7 mouse cellular contexts compared by ENCODE assay signal in the genomic region with DNA sequence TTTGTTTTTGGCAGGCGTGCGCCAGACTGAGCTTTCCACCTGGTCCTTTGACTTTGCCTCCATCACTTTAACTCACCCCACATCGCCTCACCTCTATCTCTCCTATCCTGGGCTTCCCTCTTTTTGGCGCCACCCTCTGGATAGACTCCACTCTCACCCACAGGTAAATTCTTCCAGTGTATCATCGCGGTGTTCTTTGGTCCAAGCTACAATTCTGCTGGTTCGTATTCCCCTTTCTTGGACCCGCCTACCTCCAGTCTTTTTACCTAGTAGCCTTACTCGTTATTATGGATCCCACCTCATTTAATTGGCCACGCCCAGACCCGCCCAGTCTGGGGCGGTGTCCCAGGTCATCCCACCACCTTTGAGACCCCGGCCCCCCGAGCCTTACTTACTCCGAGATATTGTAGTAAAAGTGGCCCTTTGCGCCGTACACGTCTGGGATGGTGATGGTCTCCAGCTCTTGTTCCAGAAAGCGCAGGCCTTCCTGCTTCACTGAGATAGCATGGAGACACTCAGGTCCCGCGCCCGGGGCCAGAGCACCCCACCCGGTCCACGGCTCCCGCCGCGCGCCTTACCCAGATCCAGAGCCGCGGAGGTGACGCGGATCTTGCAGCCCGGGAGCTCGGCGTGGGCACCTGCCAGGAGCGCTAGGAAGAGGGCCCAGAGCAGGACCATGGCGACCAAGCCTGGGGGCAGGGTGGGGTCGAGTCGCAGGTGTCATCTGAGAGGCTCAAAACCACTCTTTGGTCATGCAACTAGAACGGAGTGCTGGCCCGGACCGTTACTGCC. TPM values are rescaled to one million over a fixed set of nuclear protein-coding genes. Genes with fewer than 3 reads are reported as not detected.
DNase-seq lines count a peak whose midpoint lies in the region; ATAC-seq and TF ChIP-seq lines count a peak whose summit lies in the region.

No protein-coding gene starts in this region.

- TF ChIP-seq POLR2A in liver, adult 2 months (IDR thresholded peaks at IDR 0.05; ENCODE audit: extremely low read depth, insufficient read depth, low read length): no peak

- 2% methylated on average over 42 of the region's 42 CpGs for WGBS in liver, adult 2 months
- under 1% methylated on average over 42 of the region's 42 CpGs for WGBS in lung, embryonic 16.5 days
- 3% methylated on average over 42 of the region's 42 CpGs for WGBS in stomach, embryonic 16.5 days

- H3K9me3 ChIP-seq in lung, embryonic 16.5 days (ENCODE audit: control insufficient read depth, low read length): no peaks in the 10 kb centered on the region
- no peaks in the 10 kb centered on the region for H3K9me3 ChIP-seq in stomach, embryonic 16.5 days (replicated peaks; ENCODE audit: control insufficient read depth, low read length)

- H3K36me3 ChIP-seq in liver, adult 2 months (ENCODE audit: control insufficient read depth, insufficient read depth, low read length): no peaks in the 10 kb centered on the region; the same call in 1 of the 2 replicates
- peaks cover 4% of the 10 kb centered on the region; the same call in 1 of the 2 replicates for H3K36me3 ChIP-seq in lung, embryonic 16.5 days (ENCODE audit: control insufficient read depth, insufficient read depth, low read length)
- no peaks in the 10 kb centered on the region; the same call in 1 of the 2 replicates for H3K36me3 ChIP-seq in stomach, embryonic 16.5 days (ENCODE audit: control insufficient read depth, insufficient read depth, low read length)

- intact Hi-C loops in heart, postnatal 14 days (cut with DNase I): loop anchor here (2.0 kb wide), 1 partner anchor 22 kb away; no protein-coding TSS in a partner anchor
- intact Hi-C loops in left cerebral cortex, postnatal 14 days (cut with DNase I): no loop called here

- peak overlapping the region; percentile 58 for H3K27ac ChIP-seq in liver, adult 2 months (replicated peaks; ENCODE audit: insufficient read depth, low read depth, low read length)
- H3K27ac ChIP-seq in lung, embryonic 16.5 days (ENCODE audit: low read length): peak overlapping the region; percentile 28; the same call in 1 of the 2 replicates
- peak overlapping the region; percentile 43; the same call in 1 of the 2 replicates for H3K27ac ChIP-seq in stomach, embryonic 16.5 days (ENCODE audit: low read length)

- peak overlapping the region; percentile 72 for H3K4me2 ChIP-seq in lung, embryonic 16.5 days (ENCODE audit: low read depth, low read length)
- peak overlapping the region; percentile 86 for H3K4me2 ChIP-seq in stomach, embryonic 16.5 days (ENCODE audit: low read depth, low read length)

- TF ChIP-seq CTCF in liver, adult 2 months (IDR thresholded peaks at IDR 0.05; ENCODE audit: low read depth, low read length): no peak; the same call in 1 of the 2 replicates

- peak; percentile 8; the same call in 1 of the 2 replicates for ATAC-seq in lung, embryonic 16.5 days (ENCODE audit: low read depth)
- ATAC-seq in stomach, embryonic 16.5 days (ENCODE audit: insufficient read depth, low FRiP score): no peak

- no peaks in the 10 kb centered on the region for H3K27me3 ChIP-seq in liver, adult 2 months (ENCODE audit: control insufficient read depth, insufficient read depth, low read length)
- H3K27me3 ChIP-seq in lung, embryonic 16.5 days (ENCODE audit: control insufficient read depth, insufficient read depth, low read depth, low read length): no peaks in the 10 kb centered on the region
- H3K27me3 ChIP-seq in stomach, embryonic 16.5 days (ENCODE audit: control insufficient read depth, insufficient read depth, low read length): peaks cover 4% of the 10 kb centered on the region; the same call in 1 of the 2 replicates

- H3K4me1 ChIP-seq in liver, adult 2 months (ENCODE audit: control insufficient read depth, insufficient read depth, low read length): peaks cover 13% of the 10 kb centered on the region
- H3K4me1 ChIP-seq in lung, embryonic 16.5 days (replicated peaks; ENCODE audit: control insufficient read depth, insufficient read depth, low read length): peaks cover 39% of the 10 kb centered on the region
- peaks cover 20% of the 10 kb centered on the region for H3K4me1 ChIP-seq in stomach, embryonic 16.5 days (ENCODE audit: control insufficient read depth, insufficient read depth, low read length)

- peak overlapping the region; percentile 77 for H3K4me3 ChIP-seq in liver, adult 2 months (ENCODE audit: insufficient read depth, low read depth, low read length)
- H3K4me3 ChIP-seq in lung, embryonic 16.5 days (ENCODE audit: low read length): peak overlapping the region; percentile 64
- peak overlapping the region; percentile 53 for H3K4me3 ChIP-seq in stomach, embryonic 16.5 days (replicated peaks; ENCODE audit: low read length)

- no peaks in the 10 kb centered on the region for H3K79me2 ChIP-seq in liver, adult 2 months (ENCODE audit: control insufficient read depth, insufficient read depth, low read length)

- peak overlapping the region; percentile 76 for H3K9ac ChIP-seq in liver, adult 2 months (ENCODE audit: low read depth, low read length)
- H3K9ac ChIP-seq in lung, embryonic 16.5 days (ENCODE audit: low read length): peak overlapping the region; percentile 70
- peak overlapping the region; percentile 66 for H3K9ac ChIP-seq in stomach, embryonic 16.5 days (ENCODE audit: low read length)

- DNase-seq in liver, adult 2 months (ENCODE audit: extremely low read depth, low read depth, low spot score): peak; percentile 84
- DNase-seq in liver: no peak
- peak; percentile 37 to 61 for DNase-seq in cerebellum, postnatal 25 days
- DNase-seq in heart, postnatal 14 days: peak; percentile 40 to 41
- DNase-seq in left cerebral cortex, postnatal 14 days (ENCODE audit: low spot score in 2 of 2): no peak

RNA-seq across cellular contexts. Expression of a gene that starts 1.0 kb away (rescaled TPM):
- 21.7 and 22.1 TPM in 2 replicates for total RNA-seq in liver, adult 2 months (2014; rRNA removed)
- polyA plus RNA-seq in liver, adult 2 months (2012; rRNA removed): 49.7 and 92.8 TPM in 2 replicates
- total RNA-seq in heart, postnatal 14 days (2021): 10 to 100 TPM; 43.7 to 58.5 TPM
- 193 and 203 TPM in 2 replicates for polyA plus RNA-seq in lung, embryonic 16.5 days (2015; fragmentation: Nextera tagmentation; extraction: Ambion mirVana)
- 60.1 and 76.5 TPM in 2 replicates for polyA plus RNA-seq in stomach, embryonic 16.5 days (2015; fragmentation: Nextera tagmentation; extraction: Ambion mirVana)
- 10 to 100 TPM; 86.5 to 92.3 TPM for total RNA-seq in left cerebral cortex, postnatal 14 days (2021)

RNA-seq across cellular contexts. Expression of a gene that starts 22.6 kb away (rescaled TPM):
- total RNA-seq in liver, adult 2 months (2014; rRNA removed): 9.1 and 12.9 TPM in 2 replicates
- 20.2 and 21.3 TPM in 2 replicates for polyA plus RNA-seq in liver, adult 2 months (2012; rRNA removed)
- 10 to 100 TPM; 33.0 to 33.6 TPM for total RNA-seq in heart, postnatal 14 days (2021)
- polyA plus RNA-seq in lung, embryonic 16.5 days (2015; fragmentation: Nextera tagmentation; extraction: Ambion mirVana): 75.3 and 75.8 TPM in 2 replicates
- polyA plus RNA-seq in stomach, embryonic 16.5 days (2015; fragmentation: Nextera tagmentation; extraction: Ambion mirVana): 58.6 and 69.6 TPM in 2 replicates
- 10 to 100 TPM; 38.7 to 41.4 TPM for total RNA-seq in left cerebral cortex, postnatal 14 days (2021)

RNA-seq across cellular contexts. Expression of a gene that starts 23.2 kb away (rescaled TPM):
- 1.6 and 2.3 TPM in 2 replicates for total RNA-seq in liver, adult 2 months (2014; rRNA removed)
- 4.5 and 5.6 TPM in 2 replicates for polyA plus RNA-seq in liver, adult 2 months (2012; rRNA removed)
- total RNA-seq in heart, postnatal 14 days (2021): 10 to 100 TPM; 34.6 to 34.7 TPM
- polyA plus RNA-seq in lung, embryonic 16.5 days (2015; fragmentation: Nextera tagmentation; extraction: Ambion mirVana): 7.1 and 7.8 TPM in 2 replicates
- polyA plus RNA-seq in stomach, embryonic 16.5 days (2015; fragmentation: Nextera tagmentation; extraction: Ambion mirVana): 7.2 and 7.9 TPM in 2 replicates
- 1 to 10 TPM; 3.6 to 4.5 TPM for total RNA-seq in left cerebral cortex, postnatal 14 days (2021)

RNA-seq across cellular contexts. Expression of a gene that starts 23.8 kb away (rescaled TPM):
- total RNA-seq in liver, adult 2 months (2014; rRNA removed): 112 and 135 TPM in 2 replicates
- 164 and 279 TPM in 2 replicates for polyA plus RNA-seq in liver, adult 2 months (2012; rRNA removed)
- total RNA-seq in heart, postnatal 14 days (2021): 100 to 1,000 TPM in 1 of 2 experiments, 10 to 100 TPM in 1; 97.7 to 103 TPM
- polyA plus RNA-seq in lung, embryonic 16.5 days (2015; fragmentation: Nextera tagmentation; extraction: Ambion mirVana): 156 and 161 TPM in 2 replicates
- polyA plus RNA-seq in stomach, embryonic 16.5 days (2015; fragmentation: Nextera tagmentation; extraction: Ambion mirVana): 159 and 162 TPM in 2 replicates
- total RNA-seq in left cerebral cortex, postnatal 14 days (2021): 10 to 100 TPM; 88.4 to 91.6 TPM

RNA-seq across cellular contexts. Expression of a gene that starts 28.2 kb away (rescaled TPM):
- total RNA-seq in liver, adult 2 months (2014; rRNA removed): 0.18 TPM in 1 of 2 replicates, not detected in the other
- not detected in 2 replicates for polyA plus RNA-seq in liver, adult 2 months (2012; rRNA removed)
- 1 to 10 TPM in 1 of 2 experiments, under 1 TPM in 1; 0.86 to 1.0 TPM for total RNA-seq in heart, postnatal 14 days (2021)
- not detected in 2 replicates for polyA plus RNA-seq in lung, embryonic 16.5 days (2015; fragmentation: Nextera tagmentation; extraction: Ambion mirVana)
- polyA plus RNA-seq in stomach, embryonic 16.5 days (2015; fragmentation: Nextera tagmentation; extraction: Ambion mirVana): not detected in 2 replicates
- total RNA-seq in left cerebral cortex, postnatal 14 days (2021): not detected

Comparison
In these comparisons a context has a peak if more than half of its experiments do, and no peak if none do; other contexts are left out.
1. DNase-seq: peak in liver, adult 2 months (single experiment), cerebellum, postnatal 25 days (2 of 2) and heart, postnatal 14 days (2 of 2); none in liver (single experiment) and left cerebral cortex, postnatal 14 days (0 of 2).
2. RNA of a gene that starts 23.2 kb away (total RNA-seq): 34.6 to 34.7 TPM in heart, postnatal 14 days; 3.6 to 4.5 TPM in left cerebral cortex, postnatal 14 days and 1.6 to 2.3 TPM in liver, adult 2 months; every median in the first group is over 4 times any median in the second.
3. Peak in every context shown above with its lines, with median percentiles within 50 percentile points of each other: H3K27ac ChIP-seq, H3K4me3 ChIP-seq and H3K9ac ChIP-seq.